Mouse (Mus musculus) c-Kit-negative CD71-positive TER-119-positive erythroid progenitor cells, embryonic 14.5 days (primary cell): ENCODE results near the gene Crx.

ENCODE experiments used
- DNase-seq: peaks from one replicate; pipeline ENCODE4 v3.0.0-alpha.2; 2013; ENCODE audit warnings: low read depth, low spot score

The Crx gene

DNA sequence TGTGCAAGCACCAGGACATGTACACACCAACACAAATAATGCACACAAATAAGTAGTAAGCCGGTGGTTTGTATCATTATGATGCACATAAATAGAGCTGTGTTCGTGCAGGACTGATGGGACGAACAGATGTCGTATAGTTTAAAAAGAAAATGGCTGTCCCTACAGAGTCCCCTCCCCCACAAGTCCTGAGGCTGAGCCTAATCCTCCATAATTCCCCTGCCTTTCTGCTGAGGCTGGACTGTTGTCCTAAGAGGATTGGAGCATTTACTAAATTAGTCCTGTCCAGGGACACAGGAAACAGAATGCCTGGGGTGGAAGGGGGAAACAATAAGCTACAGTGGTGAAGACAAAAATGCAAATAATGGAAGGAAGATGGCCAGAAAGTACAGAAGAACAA is 15.7 kb downstream of the Crx start:
- no peak for DNase-seq

- no peak for DNase-seq
Observed at GRCm38 (mm10) chr7:15859657-15860056, 20.1 kb downstream of the Crx start.

DNA sequence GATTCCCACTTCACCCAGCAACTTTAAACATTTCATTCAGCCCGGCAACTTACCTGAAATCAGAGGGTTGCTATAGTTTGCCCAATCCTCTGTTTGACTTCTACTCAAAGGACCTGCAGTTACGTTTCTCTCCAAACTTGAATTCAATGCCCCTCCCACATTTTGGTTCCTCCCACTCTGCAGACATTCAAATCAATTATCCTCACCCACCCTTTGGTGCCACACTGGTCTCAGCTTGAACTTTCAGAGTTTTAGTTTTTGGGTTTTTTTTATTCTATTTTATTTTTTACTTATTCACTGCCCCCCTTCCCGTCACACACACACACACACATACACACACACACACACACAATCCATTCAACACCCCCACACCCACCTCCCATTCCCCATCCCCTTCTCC is 40.2 kb downstream of the Crx start, which contains the start of gene Obox6:
Obox6 (minus strand) TSS at position 101 of the 400 bp plus-strand sequence.
- DNase-seq = no peak
